Mouse (Mus musculus): ENCODE results near the gene Il6st. TPM values are rescaled to one million over a fixed set of nuclear protein-coding genes. Genes with fewer than 3 reads are reported as not detected.

The Il6st gene
- polyA plus RNA-seq, 1 experiment from 2014 or later, result 40.4 TPM

GRCm38 (mm10) chr13:112514546-112514945 lies 50.7 kb downstream of the Il6st start:
- Histone ChIP-seq H3K27ac (no peak overlapping the region), H3K4me3 (no peak overlapping the region), H3K36me3 (no peaks in the 10 kb centered on the region), H3K9ac (no peak overlapping the region), H3K27me3 (no peaks in the 10 kb centered on the region), H3K9me3 (replicated peaks) (peaks cover 11% of the 10 kb centered on the region; the same call in 1 of the 2 replicates), H3K4me2 (replicated peaks) (no peak overlapping the region), H3K4me1 (no peaks in the 10 kb centered on the region)
- ATAC-seq (ENCODE audit: low FRiP score), result no peak
- WGBS, result 90% methylated on average over 1 of the region's 1 CpGs

GRCm38 (mm10) chr13:112522261-112522660 lies 58.4 kb downstream of the Il6st start:
- Histone ChIP-seq H3K27ac (no peak overlapping the region), H3K36me3 (no peaks in the 10 kb centered on the region), H3K9ac (no peak overlapping the region), H3K4me1 (no peaks in the 10 kb centered on the region), H3K4me3 (no peak overlapping the region), H3K9me3 (replicated peaks) (peaks cover 11% of the 10 kb centered on the region; the same call in 1 of the 2 replicates), H3K4me2 (replicated peaks) (no peak overlapping the region), H3K27me3 (no peaks in the 10 kb centered on the region)
- 70% methylated on average over 6 of the region's 6 CpGs for WGBS
- ATAC-seq (ENCODE audit: low FRiP score), result no peak

DNA sequence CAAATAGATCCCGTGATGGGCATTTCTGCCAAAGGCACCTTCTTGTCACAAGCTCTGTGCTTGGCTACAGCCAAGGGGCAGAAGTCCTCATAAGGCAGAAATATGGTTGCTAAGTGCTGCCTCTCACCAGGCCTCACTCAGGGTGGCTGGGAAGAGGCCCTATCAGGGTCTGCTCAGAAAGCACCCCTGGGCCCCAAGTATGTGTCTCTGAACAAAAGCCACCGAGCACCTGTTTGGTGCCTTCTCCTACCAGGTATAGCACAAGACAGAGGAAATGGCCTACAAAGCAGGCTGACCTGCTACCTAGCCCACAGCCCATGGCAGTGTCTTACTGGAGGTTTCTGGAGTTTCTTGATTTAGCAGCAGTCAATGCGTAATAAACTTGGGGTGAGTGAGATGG lies 59.0 kb downstream of the Il6st start:
- Histone ChIP-seq H3K36me3 (no peaks in the 10 kb centered on the region), H3K9me3 (replicated peaks) (peaks cover 8% of the 10 kb centered on the region; the same call in 1 of the 2 replicates), H3K27me3 (no peaks in the 10 kb centered on the region), H3K4me3 (no peak overlapping the region), H3K9ac (no peak overlapping the region), H3K4me1 (no peaks in the 10 kb centered on the region), H3K4me2 (replicated peaks) (no peak overlapping the region), H3K27ac (no peak overlapping the region)
- 87% methylated on average over 3 of the region's 3 CpGs for WGBS
- no peak for ATAC-seq (ENCODE audit: low FRiP score)

DNA sequence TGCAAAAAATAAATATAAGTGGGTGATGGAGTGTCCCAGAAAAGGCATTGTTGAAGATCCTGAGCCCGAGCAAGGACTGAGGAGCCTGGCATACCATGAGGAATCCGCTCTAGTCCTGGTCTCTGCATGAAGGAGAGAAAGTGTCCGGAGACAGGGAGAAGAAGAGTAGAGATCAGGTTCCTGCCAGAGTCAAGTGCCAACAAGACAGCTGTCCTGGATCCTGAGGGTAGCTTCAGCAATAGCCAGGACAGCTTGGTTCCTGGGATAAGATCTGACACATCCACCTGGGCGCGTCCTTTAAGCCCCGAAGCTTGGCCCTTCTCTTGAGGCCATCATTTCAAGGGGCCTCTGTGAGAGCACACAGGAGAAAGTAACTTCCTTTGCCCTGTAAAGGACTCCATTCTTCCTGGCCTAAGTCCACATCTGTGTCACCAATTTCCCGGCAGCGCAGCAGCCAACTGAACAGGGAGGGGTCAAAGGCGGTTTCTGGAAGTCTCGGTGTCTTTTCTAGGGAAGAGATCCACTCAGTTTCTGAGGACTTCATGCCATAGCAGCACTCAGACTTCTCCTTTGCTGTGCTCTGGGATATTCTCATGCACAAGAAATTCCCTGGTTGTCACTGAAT lies 59.6 kb downstream of the Il6st start:
- 92% methylated on average over 10 of the region's 10 CpGs for WGBS
- Histone ChIP-seq H3K36me3 (no peaks in the 10 kb centered on the region), H3K4me2 (replicated peaks) (no peak overlapping the region), H3K4me1 (no peaks in the 10 kb centered on the region), H3K9me3 (replicated peaks) (peaks cover 2% of the 10 kb centered on the region; the same call in 1 of the 2 replicates), H3K27ac (no peak overlapping the region), H3K4me3 (no peak overlapping the region), H3K9ac (no peak overlapping the region), H3K27me3 (no peaks in the 10 kb centered on the region)
- no peak for ATAC-seq (ENCODE audit: low FRiP score)

GRCm38 (mm10) chr13:112527186-112527585 lies 63.3 kb downstream of the Il6st start:
- Histone ChIP-seq H3K4me1 (no peaks in the 10 kb centered on the region), H3K27ac (no peak overlapping the region), H3K9me3 (replicated peaks) (no peaks in the 10 kb centered on the region), H3K4me3 (no peak overlapping the region), H3K36me3 (no peaks in the 10 kb centered on the region), H3K4me2 (replicated peaks) (no peak overlapping the region), H3K27me3 (no peaks in the 10 kb centered on the region), H3K9ac (no peak overlapping the region)
- no peak for ATAC-seq (ENCODE audit: low FRiP score)
- 41% methylated on average over 1 of the region's 1 CpGs for WGBS

- 34% methylated on average over 3 of the region's 3 CpGs for WGBS
- ATAC-seq (ENCODE audit: low FRiP score), result no peak
- H3K9ac ChIP-seq, result no peak overlapping the region
Measured at GRCm38 (mm10) chr13:112529893-112530292, 66.0 kb downstream of the Il6st start.

DNA sequence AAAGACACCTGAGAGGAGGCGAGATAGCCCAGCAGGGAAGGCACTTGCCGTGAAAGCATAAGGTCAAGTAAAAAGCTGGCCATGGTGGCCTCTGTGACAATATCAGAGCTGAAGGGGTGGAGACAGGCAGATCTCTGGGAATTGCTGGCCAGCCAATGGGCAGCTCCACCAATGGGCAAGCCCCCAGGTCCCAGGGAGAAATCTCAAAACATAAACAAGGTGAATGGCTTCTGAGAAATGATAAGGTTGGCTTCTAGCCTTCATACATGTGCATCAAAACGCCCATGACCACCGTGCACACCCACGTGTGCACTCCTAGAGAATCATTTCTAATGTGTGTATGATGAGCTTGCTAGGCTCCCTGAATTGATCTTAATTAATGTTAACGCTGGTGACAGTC lies 68.4 kb downstream of the Il6st start:
- WGBS, result 87% methylated on average over 6 of the region's 6 CpGs
- no peaks in the 10 kb centered on the region for H3K9me3 ChIP-seq (replicated peaks)
- no peak for ATAC-seq (ENCODE audit: low FRiP score)
- H3K36me3 ChIP-seq, result no peaks in the 10 kb centered on the region
- H3K27ac ChIP-seq, result no peak overlapping the region
- H3K4me1 ChIP-seq, result no peaks in the 10 kb centered on the region
- H3K4me3 ChIP-seq, result no peak overlapping the region
- no peak overlapping the region for H3K4me2 ChIP-seq (replicated peaks)
- H3K27me3 ChIP-seq, result no peaks in the 10 kb centered on the region
- H3K9ac ChIP-seq, result no peak overlapping the region

More at GRCm38 (mm10) chr13:112529893-112530292, 66.0 kb downstream of the Il6st start:
- Histone ChIP-seq H3K36me3 (no peaks in the 10 kb centered on the region), H3K4me3 (no peak overlapping the region), H3K4me1 (no peaks in the 10 kb centered on the region), H3K27ac (no peak overlapping the region), H3K4me2 (replicated peaks) (no peak overlapping the region), H3K9me3 (replicated peaks) (no peaks in the 10 kb centered on the region), H3K27me3 (no peaks in the 10 kb centered on the region)

GRCm38 (mm10) chr13:112533556-112533955 lies 69.7 kb downstream of the Il6st start:
- no peak for ATAC-seq (ENCODE audit: low FRiP score)
- Histone ChIP-seq H3K27me3 (no peaks in the 10 kb centered on the region), H3K27ac (no peak overlapping the region), H3K9ac (no peak overlapping the region), H3K4me3 (no peak overlapping the region), H3K4me2 (replicated peaks) (no peak overlapping the region), H3K36me3 (no peaks in the 10 kb centered on the region), H3K4me1 (no peaks in the 10 kb centered on the region), H3K9me3 (replicated peaks) (no peaks in the 10 kb centered on the region)
- WGBS, result 77% methylated on average over 9 of the region's 9 CpGs

DNA sequence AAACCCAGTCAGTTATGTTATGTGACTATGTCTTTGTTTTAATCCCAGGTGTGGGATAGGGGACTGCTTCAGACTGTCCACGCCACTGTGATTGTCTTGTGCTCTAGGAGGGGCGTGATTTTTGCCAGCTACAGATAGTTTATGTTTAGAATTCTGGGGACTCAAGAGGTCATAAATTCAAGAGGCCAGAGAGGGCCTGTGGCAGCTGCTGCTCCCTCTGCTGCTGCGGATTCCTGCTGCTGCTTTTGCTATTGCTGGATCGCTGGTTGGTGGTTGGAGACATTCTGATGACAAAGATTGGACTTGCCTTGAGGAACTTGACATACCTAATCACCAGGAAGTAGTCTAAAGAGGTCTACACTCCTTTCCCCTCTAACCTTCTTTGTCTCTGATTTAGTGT lies 72.7 kb downstream of the Il6st start:
- no peak for ATAC-seq (ENCODE audit: low FRiP score)
- Histone ChIP-seq H3K4me1 (0 out of 2 replicates have a peak, but pooled peaks cover 3% of the 10 kb centered on the region), H3K9me3 (replicated peaks) (no peaks in the 10 kb centered on the region), H3K36me3 (no peaks in the 10 kb centered on the region), H3K4me3 (no peak overlapping the region), H3K9ac (no peak overlapping the region), H3K27ac (no peak overlapping the region), H3K27me3 (no peaks in the 10 kb centered on the region), H3K4me2 (replicated peaks) (no peak overlapping the region)
- WGBS, result 85% methylated on average over 4 of the region's 4 CpGs

DNA sequence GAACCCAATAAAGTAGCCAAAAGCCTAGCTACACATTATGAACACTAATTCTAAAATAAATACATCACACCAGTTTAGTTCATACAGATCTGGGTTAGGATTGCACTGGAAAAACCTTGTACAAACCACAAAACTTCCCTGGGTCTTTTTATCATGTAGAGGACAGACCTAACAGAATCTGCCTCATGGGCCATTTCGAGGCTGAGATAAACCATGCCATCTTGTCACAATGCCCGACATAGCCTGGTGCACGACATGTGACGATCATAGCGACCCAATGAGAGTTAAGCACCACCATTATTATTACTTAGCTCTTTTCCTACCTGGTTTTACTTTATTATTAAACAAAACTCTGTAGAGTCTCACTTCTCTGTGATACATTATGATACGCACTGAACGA lies 73.2 kb downstream of the Il6st start:
- 0 out of 2 replicates have a peak, but pooled peaks cover 3% of the 10 kb centered on the region for H3K4me1 ChIP-seq
- H3K4me3 ChIP-seq, result no peak overlapping the region
- no peak overlapping the region for H3K4me2 ChIP-seq (replicated peaks)
- H3K36me3 ChIP-seq, result no peaks in the 10 kb centered on the region
- no peak overlapping the region for H3K9ac ChIP-seq
- ATAC-seq (ENCODE audit: low FRiP score), result no peak
- 93% methylated on average over 7 of the region's 7 CpGs for WGBS
- no peaks in the 10 kb centered on the region for H3K9me3 ChIP-seq (replicated peaks)
- no peaks in the 10 kb centered on the region for H3K27me3 ChIP-seq
- H3K27ac ChIP-seq, result no peak overlapping the region

- H3K4me1 ChIP-seq, result 0 out of 2 replicates have a peak, but pooled peaks cover 3% of the 10 kb centered on the region
- H3K4me3 ChIP-seq, result no peak overlapping the region
- no peak for ATAC-seq (ENCODE audit: low FRiP score)
- H3K27me3 ChIP-seq, result no peaks in the 10 kb centered on the region
- H3K9ac ChIP-seq, result no peak overlapping the region
- H3K9me3 ChIP-seq (replicated peaks), result no peaks in the 10 kb centered on the region
- no peak overlapping the region for H3K4me2 ChIP-seq (replicated peaks)
- H3K36me3 ChIP-seq, result no peaks in the 10 kb centered on the region
- no peak overlapping the region for H3K27ac ChIP-seq
- WGBS, result 69% methylated on average over 3 of the region's 3 CpGs
Measured at GRCm38 (mm10) chr13:112540616-112541015, 76.7 kb downstream of the Il6st start.

DNA sequence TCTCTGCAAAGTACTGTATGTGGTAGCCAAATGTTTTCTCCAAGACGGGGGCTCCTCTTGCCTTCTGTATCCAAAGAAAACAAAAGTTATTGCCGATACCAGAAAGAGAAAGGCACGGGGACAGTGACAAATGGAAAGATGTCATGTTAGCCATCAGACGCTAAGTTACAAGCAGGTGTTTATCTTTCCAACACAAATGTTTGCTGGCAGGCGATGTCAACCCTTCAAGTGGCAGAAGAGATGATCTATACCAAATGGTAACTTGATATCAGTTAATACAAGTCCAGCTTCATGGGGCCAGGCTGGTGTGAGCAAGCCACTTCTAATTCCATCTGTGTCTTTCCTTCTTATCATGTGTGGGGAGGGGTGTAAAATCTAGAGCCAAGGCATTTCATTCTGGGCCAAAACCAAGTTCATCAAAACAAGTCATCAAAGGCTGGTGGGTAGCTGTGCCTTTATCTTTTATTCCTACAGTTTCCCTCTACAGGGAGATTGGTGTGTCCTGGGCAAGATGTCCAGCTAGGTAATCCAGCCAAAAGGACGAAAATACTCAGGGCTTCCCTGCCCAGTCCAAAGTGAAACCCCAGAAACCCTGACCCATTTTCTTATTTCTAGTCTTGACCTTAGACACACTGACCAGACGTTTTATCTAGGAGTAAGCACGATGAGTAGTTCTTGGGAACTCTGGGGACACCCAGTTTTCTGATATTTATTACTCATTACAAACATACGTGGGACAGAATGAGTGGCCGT lies 77.5 kb downstream of the Il6st start:
- no peak for ATAC-seq (ENCODE audit: low FRiP score)
- Histone ChIP-seq H3K27ac (no peak overlapping the region), H3K4me1 (0 out of 2 replicates have a peak, but pooled peaks cover 3% of the 10 kb centered on the region), H3K4me3 (no peak overlapping the region), H3K36me3 (no peaks in the 10 kb centered on the region), H3K4me2 (replicated peaks) (no peak overlapping the region), H3K27me3 (no peaks in the 10 kb centered on the region), H3K9ac (no peak overlapping the region), H3K9me3 (replicated peaks) (no peaks in the 10 kb centered on the region)
- 83% methylated on average over 10 of the region's 10 CpGs for WGBS

Data from hindbrain, embryonic 12.5 days (tissue).